Comparison of ENCODE assay signal across 20 mouse cellular contexts in the genomic region with DNA sequence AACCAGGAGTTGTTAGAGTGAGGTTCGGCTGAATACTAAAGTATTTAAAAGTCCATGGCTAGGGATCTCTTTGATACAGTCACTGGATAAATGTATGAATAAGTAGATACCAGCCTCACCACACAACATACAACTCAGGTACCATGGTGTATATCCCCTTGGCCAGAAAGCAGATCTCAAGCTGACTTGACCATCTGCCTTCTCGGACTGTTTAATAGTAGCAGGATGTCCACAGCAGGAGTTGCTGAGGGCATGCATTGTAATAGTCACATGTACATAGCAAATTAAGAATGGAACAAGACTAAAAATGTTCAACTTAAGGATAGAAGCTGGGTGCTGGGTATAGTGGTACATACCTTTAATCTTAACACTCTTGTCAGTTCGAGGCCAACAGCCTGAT.
DNase-seq lines count a peak whose midpoint lies in the region; TF ChIP-seq lines count a peak whose summit lies in the region.
"Had no signal": no experiment of that assay in that cellular context is flagged by ENCODE, and none has a peak within 500 bp of the region (broad histone marks: within the 10 kb centered on the region; RNA-seq: fewer than 3 reads in every experiment).

No protein-coding gene starts in this region.

- H3K27me3 ChIP-seq in cerebellum, adult 2 months (ENCODE audit: control insufficient read depth, insufficient read depth, low read length) = no peaks in the 10 kb centered on the region
- no peaks in the 10 kb centered on the region for H3K27me3 ChIP-seq in kidney, adult 2 months (replicated peaks; ENCODE audit: control insufficient read depth, insufficient read depth, low read length)
- H3K27me3 ChIP-seq: embryonic facial prominence, embryonic 15.5 days; forebrain, embryonic 15.5 days; heart, embryonic 15.5 days; intestine, embryonic 15.5 days; Patski had no signal

- no peak for TF ChIP-seq CTCF in cerebellum, adult 2 months (IDR thresholded peaks at IDR 0.05; ENCODE audit: borderline replicate concordance, insufficient read depth, low read depth, low read length)
- no peak for TF ChIP-seq CTCF in kidney, adult 2 months (conservative IDR thresholded peaks at IDR 0.05; ENCODE audit: insufficient read depth, insufficient read length, low read depth, low read length)

- H3K4me1 ChIP-seq in cerebellum, adult 2 months (ENCODE audit: control insufficient read depth, insufficient read depth, low read length) = peaks cover 13% of the 10 kb centered on the region; the same call in 1 of the 2 replicates
- no peaks in the 10 kb centered on the region for H3K4me1 ChIP-seq in kidney, adult 2 months (ENCODE audit: control insufficient read depth, insufficient read depth, low read length)
- H3K4me1 ChIP-seq: embryonic facial prominence, embryonic 15.5 days; forebrain, embryonic 10.5 days; forebrain, embryonic 15.5 days; heart, embryonic 15.5 days; intestine, embryonic 15.5 days had no signal

- 22% methylated on average over 3 of the region's 3 CpGs for WGBS in cerebellum, adult 2 months
- 88% methylated on average over 3 of the region's 3 CpGs for WGBS in kidney, adult 2 months

- no peak overlapping the region; the same call in 1 of the 2 replicates for H3K27ac ChIP-seq in cerebellum, adult 2 months (ENCODE audit: insufficient read depth, low read length)
- no peak overlapping the region for H3K27ac ChIP-seq in kidney, adult 2 months (ENCODE audit: insufficient read depth, low read depth, low read length)
- H3K27ac ChIP-seq: embryonic facial prominence, embryonic 15.5 days; forebrain, embryonic 10.5 days; forebrain, embryonic 15.5 days; heart, embryonic 15.5 days; hindbrain, embryonic 14.5 days; intestine, embryonic 15.5 days had no signal

- intact Hi-C loops in left cerebral cortex, postnatal 4 days (cut with DNase I) = no loop called here
- intact Hi-C loops in left cerebral cortex, postnatal 14 days (cut with DNase I) = no loop called here

- no peaks in the 10 kb centered on the region for H3K36me3 ChIP-seq in kidney, adult 2 months (ENCODE audit: control insufficient read depth, insufficient read depth, low read length)
- H3K36me3 ChIP-seq: embryonic facial prominence, embryonic 15.5 days; forebrain, embryonic 10.5 days; forebrain, embryonic 15.5 days; heart, embryonic 15.5 days; intestine, embryonic 15.5 days had no signal

- peak; percentile 11 for DNase-seq in left cerebral cortex, postnatal 4 days
- no peak for DNase-seq in left cerebral cortex, postnatal 14 days (ENCODE audit: low spot score in 2 of 2)
- DNase-seq in cerebellum, adult 2 months = peak; percentile 79 to 94
- DNase-seq in cerebellum, postnatal 10 days = peak; percentile 75 to 85
- no peak for DNase-seq in kidney, postnatal 36 days
- no peak for DNase-seq in kidney, adult 2 months
- no peak for DNase-seq in ovary, postnatal 10 days (ENCODE audit: low spot score)
- DNase-seq: adrenal gland, postnatal 14 days; gastrocnemius, postnatal 36 days; heart, adult 18-20 months; heart, postnatal 14 days; kidney, adult 8-10 months had no signal

- TF ChIP-seq POLR2A in cerebellum, adult 2 months (IDR thresholded peaks at IDR 0.05; ENCODE audit: borderline replicate concordance, insufficient read depth, low read length) = no peak
- no peak for TF ChIP-seq POLR2A in kidney, adult 2 months (IDR thresholded peaks at IDR 0.05; ENCODE audit: low read depth, low read length)

- no peak overlapping the region for H3K4me3 ChIP-seq in cerebellum, adult 2 months (replicated peaks; ENCODE audit: insufficient read depth, low read depth, low read length)
- no peak overlapping the region for H3K4me3 ChIP-seq in kidney, adult 2 months (ENCODE audit: insufficient read depth, low read depth, low read length)
- H3K4me3 ChIP-seq: embryonic facial prominence, embryonic 15.5 days; erythroblast, embryonic 14.5 days; forebrain, embryonic 10.5 days; forebrain, embryonic 15.5 days; heart, embryonic 15.5 days; intestine, embryonic 15.5 days had no signal

Comparison
In these comparisons a context has a peak if more than half of its experiments do, and no peak if none do; other contexts are left out.
1. DNase-seq: peak in left cerebral cortex, postnatal 4 days (single experiment), cerebellum, adult 2 months (2 of 2) and cerebellum, postnatal 10 days (2 of 2); none in left cerebral cortex, postnatal 14 days (0 of 2), kidney, postnatal 36 days (0 of 2), kidney, adult 2 months (single experiment) and ovary, postnatal 10 days (single experiment).